Mouse (Mus musculus): Measurements from ENCODE around the gene Tbc1d14.
A peak's percentile ranks its signal among the peaks of the same experiment; 100 is the strongest.

Gene Tbc1d14

GRCm38 (mm10) chr5:36553056-36553606 is 39.9 kb downstream of the Tbc1d14 start:
- no peak for DNase-seq

DNA sequence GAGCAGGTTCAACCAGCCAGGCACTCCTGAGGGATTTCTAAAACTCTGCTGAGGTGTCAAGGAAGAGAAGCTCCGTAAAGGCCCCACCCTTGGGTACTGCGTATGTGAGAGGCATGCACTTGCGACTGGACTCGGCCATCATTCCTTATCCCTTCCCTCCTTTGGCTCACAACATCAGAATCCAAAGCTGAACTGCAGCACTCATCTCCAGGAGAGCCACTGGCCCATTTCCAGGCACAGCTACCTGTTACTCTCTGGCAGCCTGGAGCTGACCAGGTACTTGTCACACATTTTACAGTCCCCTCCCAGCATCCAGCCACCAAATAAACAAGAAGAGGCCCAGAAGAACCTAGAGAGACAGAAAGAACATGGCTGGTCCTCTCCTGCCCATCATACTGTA is 40.7 kb downstream of the Tbc1d14 start:
- DNase-seq = peak in 1 of 2 experiments; percentile 48

GRCm38 (mm10) chr5:36549243-36549642 is 43.8 kb downstream of the Tbc1d14 start:
- DNase-seq = no peak

DNA sequence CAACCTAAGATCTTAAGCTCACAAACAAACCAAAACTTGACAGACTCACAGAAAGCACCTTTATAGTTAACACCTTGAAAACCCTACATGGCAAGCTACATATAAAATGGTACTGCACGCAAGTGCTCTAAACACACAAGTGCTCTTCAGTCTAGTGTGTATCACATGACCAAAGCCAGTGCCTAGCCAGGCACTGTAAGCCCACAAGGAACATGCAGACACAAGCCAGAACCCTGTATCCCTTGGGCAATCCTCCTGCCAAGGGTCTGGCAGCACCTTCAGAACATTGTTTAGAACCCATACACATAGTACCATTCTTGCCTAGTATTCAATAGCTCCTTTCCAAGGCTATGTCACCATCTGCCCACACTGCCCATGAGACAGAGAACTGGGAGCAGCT is 48.3 kb downstream of the Tbc1d14 start:
- DNase-seq = no peak

GRCm38 (mm10) chr5:36540928-36541327 is 52.1 kb downstream of the Tbc1d14 start:
- peak; percentile 73 to 76 for DNase-seq

- peak; percentile 66 to 88 for DNase-seq
Measured at GRCm38 (mm10) chr5:36538576-36539187, 54.4 kb downstream of the Tbc1d14 start.

DNA sequence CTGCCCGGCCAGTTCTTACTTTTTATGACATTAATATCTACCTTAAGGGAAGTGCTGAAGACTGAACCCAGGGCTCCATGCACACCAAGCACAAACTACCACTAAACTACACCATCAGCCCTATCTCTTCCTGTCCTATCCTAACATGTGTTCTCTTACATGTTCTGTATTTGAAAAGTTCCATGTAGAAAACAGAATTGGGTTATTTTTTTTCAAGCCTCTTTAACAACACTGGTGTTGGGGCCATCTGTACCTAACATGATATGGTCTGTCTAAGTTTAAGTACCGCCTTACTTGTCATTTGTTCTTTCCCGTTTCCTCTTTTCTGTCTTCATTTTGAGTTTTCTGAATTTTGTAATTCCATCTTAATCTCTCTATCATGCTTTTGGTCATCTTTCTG is 56.7 kb downstream of the Tbc1d14 start:
- DNase-seq = no peak

DNA sequence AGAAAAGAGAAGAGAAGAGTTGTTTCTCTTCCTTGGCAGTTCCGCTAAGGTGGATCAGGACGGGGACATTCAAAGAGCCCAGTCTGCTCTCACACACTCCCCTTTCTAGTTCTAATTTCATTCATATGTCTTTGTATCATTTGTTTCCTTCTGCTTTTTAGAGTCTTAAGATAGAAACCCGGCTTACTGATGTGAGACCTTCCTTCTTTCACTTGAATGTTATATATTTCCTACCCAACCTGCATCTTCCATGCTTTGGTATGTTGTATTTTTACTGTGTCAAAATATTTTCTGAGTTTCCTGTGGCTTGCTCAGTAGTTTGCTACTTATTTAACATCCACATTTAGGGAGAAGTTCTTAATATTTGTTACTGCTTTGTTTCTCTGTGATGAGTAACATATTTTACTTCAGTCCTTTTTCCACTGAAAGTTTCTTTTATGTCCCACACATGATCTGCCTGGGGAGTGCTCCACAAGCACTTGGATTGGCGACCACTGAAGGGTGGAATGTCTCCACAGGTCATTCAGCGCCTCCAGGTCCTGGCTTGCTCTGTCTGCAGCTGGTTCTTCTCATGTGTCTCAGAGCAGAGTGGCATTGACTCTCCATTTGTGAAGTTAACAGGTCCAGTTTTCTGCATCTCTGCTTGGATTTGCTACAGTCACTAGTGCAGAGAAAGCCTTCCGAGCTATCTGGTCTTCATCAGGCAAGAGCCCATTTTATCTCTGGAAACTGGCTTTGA is 57.5 kb downstream of the Tbc1d14 start:
- DNase-seq = no peak

GRCm38 (mm10) chr5:36534455-36535030 is 58.5 kb downstream of the Tbc1d14 start:
- no peak for DNase-seq

- DNase-seq = peak; percentile 97 to 99
Measured at GRCm38 (mm10) chr5:36530129-36530751, 62.8 kb downstream of the Tbc1d14 start.

DNA sequence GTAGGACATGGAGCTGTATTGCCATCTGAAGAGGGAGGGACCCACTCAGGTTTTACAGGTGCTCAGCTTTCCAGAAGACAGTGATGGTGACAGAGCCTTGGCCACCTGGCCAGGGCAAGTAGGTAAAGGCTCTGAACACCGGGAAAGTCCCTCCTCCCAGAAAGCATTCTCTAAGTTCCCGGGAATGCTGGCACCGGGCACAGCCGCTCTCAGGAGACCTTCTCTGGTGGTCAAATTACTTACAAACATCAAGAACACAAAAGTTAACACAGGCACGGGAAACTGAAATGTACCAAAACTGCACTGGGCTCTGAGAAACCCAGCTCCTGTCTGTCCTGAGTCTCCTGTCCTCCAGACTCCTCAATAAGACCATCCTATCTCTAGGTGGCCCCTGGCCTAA is 63.4 kb downstream of the Tbc1d14 start:
- no peak for DNase-seq

- DNase-seq = no peak
Measured at GRCm38 (mm10) chr5:36526921-36527320, 66.2 kb downstream of the Tbc1d14 start.

DNA sequence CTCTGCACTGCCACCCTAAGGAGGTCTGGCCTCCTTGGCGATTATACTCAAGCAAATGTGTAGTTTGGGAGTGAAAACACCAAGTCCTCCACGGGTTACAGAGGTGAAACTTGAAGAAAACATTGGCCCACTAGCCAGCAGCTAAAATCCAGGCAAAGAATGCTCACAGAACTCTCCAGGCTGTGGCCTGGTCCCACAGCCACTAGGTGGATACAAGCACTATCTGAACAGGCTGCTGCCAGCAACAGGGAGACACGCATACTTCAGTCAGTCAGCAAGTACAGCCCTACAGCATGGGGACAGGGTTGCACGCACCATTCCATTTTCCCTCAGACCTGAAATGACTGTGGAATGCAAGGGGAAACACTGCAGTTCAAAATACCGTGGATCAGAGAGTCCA is 66.8 kb downstream of the Tbc1d14 start:
- peak in 1 of 2 experiments; percentile 48 for DNase-seq

- DNase-seq = no peak
Measured at GRCm38 (mm10) chr5:36525216-36525615, 67.9 kb downstream of the Tbc1d14 start.

GRCm38 (mm10) chr5:36523219-36523703 is 69.8 kb downstream of the Tbc1d14 start:
- no peak for DNase-seq

- DNase-seq = peak; percentile 65 to 81
Measured at GRCm38 (mm10) chr5:36522782-36523181, 70.3 kb downstream of the Tbc1d14 start.

- DNase-seq = no peak
Measured at GRCm38 (mm10) chr5:36519751-36520150, 73.3 kb downstream of the Tbc1d14 start.

DNA sequence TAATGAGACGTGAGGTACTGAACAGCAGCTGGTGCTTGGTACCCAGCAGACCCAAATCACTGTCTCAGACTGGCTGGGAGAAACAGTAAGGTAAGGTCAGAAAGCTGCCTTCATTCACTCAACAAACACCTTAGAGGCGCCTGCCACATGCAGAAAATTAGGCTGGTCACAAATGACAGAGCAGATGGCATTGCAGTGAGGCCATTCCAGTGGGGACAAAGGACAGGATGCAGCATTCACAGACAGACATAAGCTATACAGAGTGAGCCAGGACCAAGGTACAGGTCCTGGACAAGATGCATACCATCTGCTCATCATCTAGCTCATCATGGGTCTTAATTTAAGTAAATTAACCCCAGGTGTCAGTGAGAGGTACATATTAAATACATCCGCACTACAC is 75.5 kb downstream of the Tbc1d14 start:
- no peak for DNase-seq

DNA sequence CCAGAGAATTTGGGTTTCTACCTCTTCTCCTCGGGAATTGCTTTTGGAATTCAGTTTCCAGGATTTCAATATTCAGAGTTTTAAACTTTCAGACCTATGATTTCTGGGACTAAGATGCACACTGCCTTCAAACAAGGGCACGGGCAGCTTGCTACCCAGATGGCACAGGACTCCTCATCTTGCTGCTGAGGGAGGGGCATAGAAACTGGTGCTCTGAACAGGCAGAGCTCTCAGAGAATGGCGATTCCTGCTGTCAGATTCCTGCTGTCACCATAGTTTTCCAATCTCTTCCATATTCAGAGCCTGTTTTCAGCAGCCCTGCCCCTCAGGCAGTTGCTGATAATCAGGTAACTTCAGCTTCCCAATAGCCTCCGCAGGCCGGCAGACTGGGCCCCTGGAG is 77.5 kb downstream of the Tbc1d14 start:
- no peak for DNase-seq

- no peak for DNase-seq
Measured at GRCm38 (mm10) chr5:36515126-36515525, 78.0 kb downstream of the Tbc1d14 start.

GRCm38 (mm10) chr5:36510956-36511355 is 82.1 kb downstream of the Tbc1d14 start:
- peak; percentile 42 to 60 for DNase-seq

DNA sequence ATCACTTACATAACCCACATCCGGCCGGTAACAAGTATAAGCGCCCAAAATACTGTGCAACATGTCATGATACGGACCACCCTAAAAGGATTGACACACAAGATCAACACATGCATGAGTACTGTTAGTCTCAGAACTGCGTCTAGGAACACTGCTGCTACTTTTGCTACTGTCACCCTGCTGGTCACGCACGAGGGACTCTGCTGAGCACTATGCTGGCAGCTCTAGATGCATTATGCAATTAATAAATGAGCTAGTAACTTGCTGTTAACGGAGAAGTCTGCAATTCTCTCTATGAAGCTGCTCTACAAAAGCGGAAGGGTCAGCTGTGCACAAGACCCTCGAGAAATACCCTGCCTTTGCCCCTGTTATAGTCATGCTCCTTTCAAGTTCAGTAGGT is 84.7 kb downstream of the Tbc1d14 start:
- peak; percentile 37 to 55 for DNase-seq

DNA sequence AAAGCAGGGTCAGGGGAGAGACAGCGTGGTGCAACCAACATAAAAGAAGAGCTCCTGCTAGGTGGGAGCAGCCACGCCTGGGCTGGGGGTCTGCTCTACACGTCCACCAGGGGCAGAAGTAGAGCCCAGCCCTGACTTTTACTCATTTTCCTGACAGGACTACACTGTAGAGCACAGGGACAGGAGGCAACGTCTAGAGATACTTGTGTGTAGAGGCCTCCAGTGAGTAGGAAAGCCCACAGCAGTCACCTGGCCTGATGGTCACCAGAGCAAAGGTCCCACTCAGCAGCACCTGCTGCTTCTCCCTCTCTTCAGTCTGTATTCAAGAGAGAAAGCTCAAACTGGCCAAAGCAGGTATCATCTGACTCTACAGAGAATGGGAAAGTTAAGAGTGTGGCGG is 87.4 kb downstream of the Tbc1d14 start:
- DNase-seq = no peak
